Mouse (Mus musculus): ENCODE measurements around the gene Cd244a.

Cd244a gene

DNA sequence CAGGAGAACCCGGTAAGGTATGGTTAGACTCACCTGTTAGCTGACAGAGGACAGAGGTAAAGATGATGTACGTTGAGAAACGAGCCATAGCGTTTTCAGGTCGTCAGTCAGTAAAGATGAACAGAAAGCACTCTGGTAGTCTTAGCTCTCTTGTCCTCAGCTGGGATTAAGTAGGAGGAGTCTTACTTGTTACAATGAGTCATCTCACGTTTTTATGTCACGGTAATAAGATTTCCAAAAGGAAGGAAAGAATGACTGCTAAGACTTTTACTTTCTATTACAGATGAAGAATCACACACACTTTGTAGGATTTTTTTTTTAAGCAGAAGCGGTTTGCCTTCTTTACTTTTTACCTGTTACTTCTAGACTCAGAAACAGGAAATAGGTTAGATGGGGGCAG lies 89.8 kb downstream of the Cd244a start:
- DNase-seq (ENCODE audit: low read depth), result no peak

DNA sequence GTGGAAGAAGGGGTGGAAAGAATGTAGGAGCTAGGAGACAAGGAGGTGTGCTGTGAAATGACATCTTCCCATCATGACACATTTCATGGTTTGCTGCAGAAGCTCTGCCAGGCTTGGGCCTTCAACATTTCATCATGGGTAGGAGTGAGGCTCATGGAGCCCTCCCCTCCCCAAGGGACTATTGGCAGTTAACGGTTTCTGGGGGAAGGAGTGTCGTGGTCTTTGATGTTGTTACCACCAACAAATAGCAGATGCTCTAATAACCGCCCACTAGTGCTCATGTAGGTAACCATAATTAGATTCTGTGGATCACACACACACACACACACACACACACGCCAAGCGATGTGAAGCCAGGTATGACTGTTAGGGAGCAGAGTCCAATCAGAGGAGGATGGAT lies 93.7 kb downstream of the Cd244a start, which contains the start of gene Slamf7:
Slamf7 (minus strand) TSS at position 302 of the 400 bp plus-strand sequence.
- no peak for DNase-seq (ENCODE audit: low read depth)

DNA sequence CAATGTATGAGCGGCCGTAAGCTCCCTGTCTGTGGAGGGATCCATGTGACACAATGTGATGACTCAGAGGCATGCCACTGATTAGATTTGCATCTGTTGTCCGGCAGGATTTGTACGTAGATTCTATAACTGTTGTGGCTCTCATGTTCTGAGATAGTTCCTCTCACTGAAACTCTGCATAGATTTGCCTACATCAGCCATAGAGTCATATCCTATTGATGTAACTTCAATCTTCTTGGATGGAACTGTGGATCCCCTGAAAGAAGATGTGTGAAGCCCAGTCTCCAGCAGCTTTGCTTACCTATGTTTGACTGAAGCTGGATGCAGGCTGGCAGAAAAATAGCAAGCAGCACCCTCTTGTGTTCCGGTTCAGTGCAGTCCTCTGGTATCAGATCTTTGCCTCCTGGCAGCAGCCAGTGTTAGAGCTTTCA lies 99.6 kb downstream of the Cd244a start:
- DNase-seq (ENCODE audit: low read depth), result no peak

Measured in c-Kit-positive CD71-negative TER-119-negative erythroid progenitor cells, embryonic 14.5 days (primary cell).